10 mouse cellular contexts compared by ENCODE assay signal in genomic region chr4:120571070-120571464, GRCm38 (mm10). TPM values are rescaled to one million over a fixed set of nuclear protein-coding genes. Genes with fewer than 3 reads are reported as not detected.
A peak's percentile ranks its signal among the peaks of the same experiment; 100 is the strongest.
DNase-seq lines count a peak whose midpoint lies in the region; ATAC-seq and TF ChIP-seq lines count a peak whose summit lies in the region.
"Had no signal": no experiment of that assay in that cellular context is flagged by ENCODE, and none has a peak within 500 bp of the region (broad histone marks: within the 10 kb centered on the region; RNA-seq: fewer than 3 reads in every experiment).

No protein-coding gene starts in this region.

- no peak for DNase-seq in liver, embryonic 11.5 days (ENCODE audit: low spot score)
- no peak for DNase-seq in liver
- no peak for DNase-seq in limb, embryonic 10.5 days (ENCODE audit: low spot score)
- DNase-seq in frontal cortex, postnatal 25 days (ENCODE audit: low spot score in 2 of 2): no peak
- DNase-seq in layer of hippocampus, adult 9-11 months: no peak
- DNase-seq in testis, postnatal 10 days (ENCODE audit: low spot score): no peak
- DNase-seq: adrenal gland, postnatal 36 days; right cerebral cortex, postnatal 14 days had no signal

- 72% methylated on average over 3 of the region's 3 CpGs for WGBS in liver, embryonic 11.5 days
- 74% methylated on average over 3 of the region's 3 CpGs for WGBS in limb, embryonic 10.5 days
- 55% methylated on average over 3 of the region's 3 CpGs for WGBS in stomach, embryonic 14.5 days

- H3K9ac ChIP-seq in liver, embryonic 11.5 days (ENCODE audit: low read depth, low read length): no peak overlapping the region; the same call in 1 of the 2 replicates
- no peak overlapping the region for H3K9ac ChIP-seq in stomach, embryonic 14.5 days (replicated peaks; ENCODE audit: low read depth, low read length)

- H3K4me3 ChIP-seq in liver, embryonic 11.5 days (ENCODE audit: low read depth, low read length): peak overlapping the region; percentile 94
- H3K4me3 ChIP-seq in embryonic fibroblast, embryonic 13.5 days (ENCODE audit: insufficient read depth, low read length): peak overlapping the region; percentile 62; the same call in 1 of the 2 replicates
- peak overlapping the region; percentile 75; the same call in 1 of the 2 replicates for H3K4me3 ChIP-seq in limb, embryonic 10.5 days
- peak overlapping the region; percentile 81; the same call in 1 of the 2 replicates for H3K4me3 ChIP-seq in stomach, embryonic 14.5 days (ENCODE audit: low read depth, low read length)

- H3K4me2 ChIP-seq in liver, embryonic 11.5 days: peak overlapping the region; percentile 96
- peak overlapping the region; percentile 73 for H3K4me2 ChIP-seq in stomach, embryonic 14.5 days (replicated peaks; ENCODE audit: low read depth, low read length)

- TF ChIP-seq CTCF in embryonic fibroblast, embryonic 13.5 days (IDR thresholded peaks at IDR 0.05; ENCODE audit: borderline replicate concordance, insufficient read depth, low read length): no peak

- no peak for ATAC-seq in liver, embryonic 11.5 days (replicated peaks; ENCODE audit: low FRiP score)
- ATAC-seq in stomach, embryonic 14.5 days (ENCODE audit: insufficient number of reproducible peaks, insufficient read depth, low FRiP score, low read depth): no peak

- no peak overlapping the region for H3K27ac ChIP-seq in liver, embryonic 11.5 days (ENCODE audit: low read depth, low read length)
- H3K27ac ChIP-seq in embryonic fibroblast, embryonic 13.5 days (ENCODE audit: insufficient read depth, low read length): peak overlapping the region; percentile 100
- H3K27ac ChIP-seq in limb, embryonic 10.5 days: peak overlapping the region; percentile 96; the same call in 1 of the 2 replicates
- H3K27ac ChIP-seq in stomach, embryonic 14.5 days (ENCODE audit: low read length): peak overlapping the region; percentile 93

- H3K9me3 ChIP-seq in liver, embryonic 11.5 days (ENCODE audit: control insufficient read depth, low read length): no peaks in the 10 kb centered on the region
- H3K9me3 ChIP-seq in limb, embryonic 10.5 days (replicated peaks): no peaks in the 10 kb centered on the region
- no peaks in the 10 kb centered on the region for H3K9me3 ChIP-seq in stomach, embryonic 14.5 days (ENCODE audit: control insufficient read depth, low read depth, low read length)

- no peak for TF ChIP-seq POLR2A in embryonic fibroblast, embryonic 13.5 days (IDR thresholded peaks at IDR 0.05; ENCODE audit: low read depth, low read length)

- no peaks in the 10 kb centered on the region for H3K27me3 ChIP-seq in liver, embryonic 11.5 days (replicated peaks; ENCODE audit: control insufficient read depth, insufficient read depth, low read length)
- no peaks in the 10 kb centered on the region for H3K27me3 ChIP-seq in limb, embryonic 10.5 days (ENCODE audit: low read depth, poor library complexity, severe bottlenecking)
- H3K27me3 ChIP-seq in stomach, embryonic 14.5 days (ENCODE audit: control insufficient read depth, insufficient read depth, low read length): no peaks in the 10 kb centered on the region

- H3K4me1 ChIP-seq in liver, embryonic 11.5 days (replicated peaks; ENCODE audit: control insufficient read depth, insufficient read depth, low read length): peaks cover 22% of the 10 kb centered on the region
- H3K4me1 ChIP-seq in embryonic fibroblast, embryonic 13.5 days (ENCODE audit: control insufficient read depth, insufficient read depth, low read length): peaks cover 6% of the 10 kb centered on the region
- H3K4me1 ChIP-seq in limb, embryonic 10.5 days: peaks cover 30% of the 10 kb centered on the region
- H3K4me1 ChIP-seq in stomach, embryonic 14.5 days (ENCODE audit: control insufficient read depth, insufficient read depth, low read length): peaks cover 26% of the 10 kb centered on the region; the same call in 1 of the 2 replicates

- H3K36me3 ChIP-seq in liver, embryonic 11.5 days (ENCODE audit: control insufficient read depth, insufficient read depth, low read length): no peaks in the 10 kb centered on the region; the same call in 1 of the 2 replicates
- H3K36me3 ChIP-seq in limb, embryonic 10.5 days: peaks cover 10% of the 10 kb centered on the region
- H3K36me3 ChIP-seq in stomach, embryonic 14.5 days (ENCODE audit: control insufficient read depth, insufficient read depth, low read length): no peaks in the 10 kb centered on the region

RNA-seq across cellular contexts. Expression of gene Ctps, which starts 1.0 kb away (rescaled TPM):
- polyA plus RNA-seq in liver, embryonic 11.5 days (2014; fragmentation: Nextera tagmentation; extraction: Ambion mirVana): 102 and 116 TPM in 2 replicates
- 95.9 and 98.3 TPM in 2 replicates for polyA plus RNA-seq in embryonic fibroblast, embryonic 13.5 days (2011; ENCODE audit: insufficient read length, low read depth, missing spikeins)
- polyA plus RNA-seq in limb, embryonic 10.5 days (2016; fragmentation: Nextera tagmentation; extraction: Ambion mirVana): 135 and 158 TPM in 2 replicates
- polyA plus RNA-seq in stomach, embryonic 14.5 days (2014; fragmentation: Nextera tagmentation; extraction: Ambion mirVana): 79.7 and 88.2 TPM in 2 replicates

RNA-seq across cellular contexts. Expression of gene Gm8439, which starts 17.5 kb away (rescaled TPM):
- not detected in 2 replicates for polyA plus RNA-seq in liver, embryonic 11.5 days (2014; fragmentation: Nextera tagmentation; extraction: Ambion mirVana)
- polyA plus RNA-seq in embryonic fibroblast, embryonic 13.5 days (2011; ENCODE audit: insufficient read length, low read depth, missing spikeins): not detected in 2 replicates
- polyA plus RNA-seq in limb, embryonic 10.5 days (2016; fragmentation: Nextera tagmentation; extraction: Ambion mirVana): not detected in 2 replicates
- polyA plus RNA-seq in stomach, embryonic 14.5 days (2014; fragmentation: Nextera tagmentation; extraction: Ambion mirVana): not detected in 2 replicates

RNA-seq across cellular contexts. Expression of gene Slfnl1, which starts 39.0 kb away (rescaled TPM):
- polyA plus RNA-seq in liver, embryonic 11.5 days (2014; fragmentation: Nextera tagmentation; extraction: Ambion mirVana): 0.10 TPM in 1 of 2 replicates, not detected in the other
- polyA plus RNA-seq in embryonic fibroblast, embryonic 13.5 days (2011; ENCODE audit: insufficient read length, low read depth, missing spikeins): 0.30 TPM in 1 of 2 replicates, not detected in the other
- polyA plus RNA-seq in limb, embryonic 10.5 days (2016; fragmentation: Nextera tagmentation; extraction: Ambion mirVana): not detected in 2 replicates
- 0.14 TPM in 1 of 2 replicates, not detected in the other for polyA plus RNA-seq in stomach, embryonic 14.5 days (2014; fragmentation: Nextera tagmentation; extraction: Ambion mirVana)
